Mouse (Mus musculus) natural killer cell, adult 2 months (primary cell): Measurements from ENCODE around the gene Olfr686.
A peak's percentile ranks its signal among the peaks of the same experiment; 100 is the strongest.

Source experiments
- DNase-seq, 2 experiments: peaks; one replicate each; pipeline ENCODE4 v3.0.0; 2022; ENCODE audit warnings: low spot score in 2 of 2

Gene Olfr686

GRCm38 (mm10) chr7:105207385-105207784, at the start of gene Olfr686:
TSS of gene Olfr686 (minus strand) at chr7:105207485.
- no peak for DNase-seq

- peak in 1 of 2 experiments; percentile 13 for DNase-seq
These were observed 49.4 kb upstream of the Olfr686 start for GRCm38 (mm10) chr7:105256656-105257055.

- no peak for DNase-seq
These were observed 40.9 kb upstream of the Olfr686 start for GRCm38 (mm10) chr7:105248197-105248596.

- DNase-seq: no peak
These were observed 40.4 kb upstream of the Olfr686 start for GRCm38 (mm10) chr7:105247671-105248070.

- no peak for DNase-seq
These were observed 22.1 kb upstream of the Olfr686 start for GRCm38 (mm10) chr7:105229386-105229785.

- no peak for DNase-seq
These were observed 20.9 kb upstream of the Olfr686 start for GRCm38 (mm10) chr7:105228138-105228537.

- DNase-seq: no peak
These were observed 19.4 kb upstream of the Olfr686 start for GRCm38 (mm10) chr7:105226703-105227102.

GRCm38 (mm10) chr7:105226072-105226471, 18.8 kb upstream of the Olfr686 start:
- no peak for DNase-seq

- no peak for DNase-seq
These were observed 11.0 kb upstream of the Olfr686 start for GRCm38 (mm10) chr7:105218281-105218680.

GRCm38 (mm10) chr7:105214761-105215160, 7.5 kb upstream of the Olfr686 start:
- no peak for DNase-seq

- DNase-seq: no peak
These were observed 21.4 kb downstream of the Olfr686 start, which contains the start of gene Olfr685 for GRCm38 (mm10) chr7:105185912-105186311. TSS of gene Olfr685 (minus strand) at chr7:105186012.

GRCm38 (mm10) chr7:105170773-105171172, 36.5 kb downstream of the Olfr686 start:
- no peak for DNase-seq

- DNase-seq: no peak
These were observed 43.7 kb downstream of the Olfr686 start, which contains the start of gene Olfr684 for GRCm38 (mm10) chr7:105163553-105163952. TSS of gene Olfr684 (minus strand) at chr7:105163653.
